Mouse (Mus musculus) MEL (cell line): ENCODE measurements around the gene Rpl19. TPM values are rescaled to one million over a fixed set of nuclear protein-coding genes. Genes with fewer than 3 reads are reported as not detected.

Source experiments
- DNase-seq: peaks from one replicate; pipeline ENCODE4 v3.0.0; 2011; ENCODE audit warnings: low read depth, low spot score
- H3K27ac ChIP-seq: 2 replicates; pipeline ENCODE4 v1.5.1; 2012; ENCODE audit warnings: low read depth, mild to moderate bottlenecking, control low read depth, low read length, moderate library complexity; ENCODE audit not compliant: control insufficient read depth
- H3K27me3 ChIP-seq, 2 experiments: fragments of 150-350 bp in 1 of 2; sonication (generic) in 1 of 2; 2 replicates each; pipeline ENCODE4 v1.6.1; 2012; ENCODE audit warnings: low read length in 2 of 2, mild to moderate bottlenecking in 2 of 2, improper control_type of control experiment in 1 of 2, moderate library complexity in 1 of 2; ENCODE audit not compliant: insufficient read depth in 2 of 2, control insufficient read depth in 1 of 2
- H3K36me3 ChIP-seq, 2 experiments: 2 replicates each; pipeline ENCODE4 v1.6.1; 2012 to 2014; ENCODE audit warnings: low read length in 2 of 2, improper control_type of control experiment in 1 of 2, inconsistent platforms in 1 of 2, mild to moderate bottlenecking in 1 of 2; ENCODE audit not compliant: insufficient read depth in 2 of 2, control insufficient read depth in 1 of 2
- H3K4me1 ChIP-seq, 2 experiments: fragments of 150-350 bp in 1 of 2; sonication (generic) in 1 of 2; 2 replicates each; pipeline ENCODE4 v1.6.1; 2012; ENCODE audit warnings: low read length in 2 of 2, improper control_type of control experiment in 1 of 2, mild to moderate bottlenecking in 1 of 2; ENCODE audit not compliant: insufficient read depth in 2 of 2, control insufficient read depth in 1 of 2
- H3K4me3 ChIP-seq, 2 experiments: fragments of 150-350 bp in 1 of 2; sonication (generic) in 1 of 2; 2 replicates each; pipeline ENCODE4 v1.5.1; 2012; ENCODE audit warnings: low read depth in 2 of 2, low read length in 2 of 2, mild to moderate bottlenecking in 2 of 2, moderate library complexity in 2 of 2, control low read depth in 1 of 2, improper control_type of control experiment in 1 of 2; ENCODE audit not compliant: control insufficient read depth in 1 of 2, insufficient read depth in 1 of 2
- H3K79me2 ChIP-seq: 2 replicates; pipeline ENCODE4 v1.6.1; 2012; ENCODE audit warnings: mild to moderate bottlenecking, low read length, moderate library complexity; ENCODE audit not compliant: control insufficient read depth, poor library complexity, insufficient read depth
- H3K9ac ChIP-seq: 2 replicates; pipeline ENCODE4 v1.6.1; 2012; ENCODE audit warnings: low read depth, mild to moderate bottlenecking, control low read depth, low read length, moderate library complexity; ENCODE audit not compliant: control insufficient read depth, poor library complexity, severe bottlenecking
- H3K9me3 ChIP-seq: fragments of 150-350 bp; sonication (generic); replicated peaks from 2 replicates; pipeline ENCODE4 v1.6.1; 2012; ENCODE audit warnings: mild to moderate bottlenecking, low read length, improper control_type of control experiment, moderate library complexity; ENCODE audit not compliant: insufficient read depth
- CHD1 ChIP-seq: IDR thresholded peaks from 2 replicates; pipeline ENCODE4 v1.6.1; 2012; ENCODE audit warnings: low read depth, mild to moderate bottlenecking, inconsistent platforms, low read length, improper control_type of control experiment
- CTCF ChIP-seq, 3 experiments: IDR thresholded peaks in 2 of 3; conservative IDR thresholded peaks in 1 of 3; 2 replicates each; pipeline ENCODE4 v1.5.1; 2011 to 2012; ENCODE audit warnings: low read length in 3 of 3, low read depth in 2 of 3, mild to moderate bottlenecking in 2 of 3, improper control_type of control experiment in 1 of 3, inconsistent platforms in 1 of 3, mixed read lengths in 1 of 3, moderate library complexity in 1 of 3; ENCODE audit not compliant: control insufficient read depth in 1 of 3, insufficient read depth in 1 of 3, poor library complexity in 1 of 3, severe bottlenecking in 1 of 3
- ELF1 ChIP-seq: IDR thresholded peaks from 2 replicates; pipeline ENCODE4 v1.6.1; 2014; ENCODE audit warnings: low read depth, mild to moderate bottlenecking, inconsistent platforms, low read length, improper control_type of control experiment, moderate library complexity
- EP300 ChIP-seq, 2 experiments: IDR thresholded peaks; 2 replicates each; pipeline ENCODE4 v1.6.1; 2011; ENCODE audit warnings: improper control_type of control experiment in 2 of 2, low read length in 2 of 2, low read depth in 1 of 2, mild to moderate bottlenecking in 1 of 2
- JUND ChIP-seq: IDR thresholded peaks from 2 replicates; pipeline ENCODE4 v1.6.1; 2011; ENCODE audit warnings: low read depth, mild to moderate bottlenecking, improper control_type of control experiment, low read length
- KAT2A ChIP-seq: conservative IDR thresholded peaks from 2 replicates; pipeline ENCODE4 v1.6.1; 2012; ENCODE audit warnings: low read depth, low read length, improper control_type of control experiment, inconsistent platforms
- MAFK ChIP-seq: IDR thresholded peaks from 2 replicates; pipeline ENCODE4 v1.6.1; 2011; ENCODE audit warnings: low read depth, mild to moderate bottlenecking, low read length, improper control_type of control experiment, borderline replicate concordance
- MAX ChIP-seq: IDR thresholded peaks from 2 replicates; pipeline ENCODE4 v1.6.1; 2011; ENCODE audit warnings: low read length, improper control_type of control experiment
- MAZ ChIP-seq: IDR thresholded peaks from 2 replicates; pipeline ENCODE4 v1.6.1; 2012; ENCODE audit warnings: low read depth, mild to moderate bottlenecking, inconsistent platforms, low read length, improper control_type of control experiment
- MXI1 ChIP-seq: IDR thresholded peaks from 2 replicates; pipeline ENCODE4 v1.6.1; 2011; ENCODE audit warnings: mild to moderate bottlenecking, low read depth, low read length, improper control_type of control experiment
- MYC ChIP-seq: IDR thresholded peaks from 2 replicates; pipeline ENCODE4 v1.6.1; 2011; ENCODE audit warnings: low read depth, mild to moderate bottlenecking, low read length, improper control_type of control experiment, moderate library complexity
- NRF1 ChIP-seq: IDR thresholded peaks from 2 replicates; pipeline ENCODE4 v1.6.1; 2014; ENCODE audit warnings: low read depth, mild to moderate bottlenecking, inconsistent platforms, low read length, improper control_type of control experiment, moderate library complexity; ENCODE audit not compliant: poor library complexity, insufficient read depth, severe bottlenecking
- POLR2A ChIP-seq, 2 experiments: IDR thresholded peaks; 2 replicates each; pipeline ENCODE4 v1.6.1; 2011 to 2012; ENCODE audit warnings: low read length in 2 of 2, mild to moderate bottlenecking in 2 of 2, control low read depth in 1 of 2, improper control_type of control experiment in 1 of 2, low read depth in 1 of 2, moderate library complexity in 1 of 2; ENCODE audit not compliant: control insufficient read depth in 1 of 2, insufficient read depth in 1 of 2, poor library complexity in 1 of 2
- POLR2AphosphoS2 ChIP-seq: IDR thresholded peaks from 2 replicates; pipeline ENCODE4 v1.6.1; 2011; ENCODE audit warnings: low read length, improper control_type of control experiment
- SIN3A ChIP-seq: IDR thresholded peaks from 2 replicates; pipeline ENCODE4 v1.6.1; 2012; ENCODE audit warnings: low read length, improper control_type of control experiment, inconsistent platforms
- TBP ChIP-seq: IDR thresholded peaks from 2 replicates; pipeline ENCODE4 v1.8.0; 2011; ENCODE audit warnings: low read depth, low read length, improper control_type of control experiment
- UBTF ChIP-seq: IDR thresholded peaks from 2 replicates; pipeline ENCODE4 v1.6.1; 2012; ENCODE audit warnings: low read depth, mild to moderate bottlenecking, inconsistent platforms, low read length, improper control_type of control experiment, moderate library complexity, borderline replicate concordance; ENCODE audit not compliant: insufficient read depth
- USF1 ChIP-seq: IDR thresholded peaks from 2 replicates; pipeline ENCODE4 v1.6.1; 2014; ENCODE audit warnings: low read depth, mild to moderate bottlenecking, inconsistent platforms, low read length, improper control_type of control experiment, moderate library complexity
- USF2 ChIP-seq, 2 experiments: IDR thresholded peaks; 2 replicates each; pipeline ENCODE4 v1.6.1; 2011 to 2012; ENCODE audit warnings: improper control_type of control experiment in 2 of 2, low read length in 2 of 2, borderline replicate concordance in 1 of 2, inconsistent platforms in 1 of 2, low read depth in 1 of 2, mild to moderate bottlenecking in 1 of 2; ENCODE audit not compliant: insufficient read depth in 1 of 2
- ZC3H11A ChIP-seq: IDR thresholded peaks from 2 replicates; pipeline ENCODE4 v1.6.1; 2012; ENCODE audit warnings: low read depth, mild to moderate bottlenecking, inconsistent platforms, low read length, improper control_type of control experiment
- ZKSCAN1 ChIP-seq: IDR thresholded peaks from 2 replicates; pipeline ENCODE4 v1.6.1; 2012; ENCODE audit warnings: low read depth, mild to moderate bottlenecking, inconsistent platforms, low read length, improper control_type of control experiment, moderate library complexity
- ZMIZ1 ChIP-seq: IDR thresholded peaks from 2 replicates; pipeline ENCODE4 v1.6.1; 2012; ENCODE audit warnings: low read depth, mild to moderate bottlenecking, inconsistent platforms, low read length, improper control_type of control experiment, moderate library complexity
- polyA plus RNA-seq, 2 experiments: library from polyadenylated mRNA; stranded (reverse) in 1 of 2; unstranded in 1 of 2; fragments of >175 nt in 1 of 2; fragments of >200 nt in 1 of 2; gene quantifications; 2 replicates each; pipeline versions ENCODE4 v1.2.1 to v1.2.4; 2012; ENCODE audit warnings: low replicate concordance in 2 of 2, low read depth in 1 of 2; ENCODE audit not compliant: insufficient read length in 2 of 2, insufficient read depth in 1 of 2, missing spikeins in 1 of 2
- total RNA-seq: library from RNA; depleted of rRNA; stranded (reverse); fragments of 300-350 nt; gene quantifications from 2 replicates; pipeline ENCODE4 v1.2.3, GENCODE M21; 2012

The Rpl19 gene
- total and polyA plus RNA-seq, 3 experiments, result 210 to 4,715 (median 2,650) TPM

DNA sequence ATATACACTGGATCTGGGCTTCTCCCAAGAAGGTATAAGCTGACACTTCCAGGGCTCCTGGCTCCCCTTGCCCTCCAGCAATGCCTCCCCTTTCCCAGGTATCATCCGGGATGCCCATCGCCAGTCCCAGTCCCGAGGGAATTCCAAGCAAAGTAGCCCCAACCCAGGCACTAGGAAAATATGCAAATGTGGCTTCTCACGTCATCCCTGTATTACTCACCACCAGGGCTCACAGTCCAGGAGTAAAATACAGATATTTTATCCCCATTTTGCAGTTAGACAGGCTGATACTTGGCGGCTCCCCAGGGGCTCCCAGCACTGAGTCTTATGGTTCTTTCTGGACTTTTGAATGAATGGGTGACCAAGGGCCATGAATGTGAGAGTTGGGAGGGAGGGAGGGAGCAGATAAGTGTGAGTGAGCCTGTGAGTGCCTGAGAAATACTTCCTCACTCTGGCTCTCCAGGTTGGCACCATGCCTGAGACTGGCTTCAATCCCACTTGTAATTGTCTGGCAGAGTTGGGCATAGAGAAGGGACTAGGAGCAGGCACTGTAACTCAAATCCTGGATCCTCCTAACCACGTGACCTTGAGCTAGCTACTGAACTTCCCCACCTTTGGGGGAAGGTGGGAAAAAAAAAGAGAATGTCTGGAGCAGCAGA, 35.5 kb downstream of the Rpl19 start:
- no peak for DNase-seq
- peak; percentile 38; the same call in 1 of the 2 replicates for TF ChIP-seq USF1
- no peak for TF ChIP-seq USF2 (IDR thresholded peaks at IDR 0.05; ENCODE audit: borderline replicate concordance in 1 of 2, insufficient read depth in 1 of 2, low read depth in 1 of 2, low read length in 2 of 2)
- TF ChIP-seq MAX, result no peak
- H3K9me3 ChIP-seq, result no peaks in the 10 kb centered on the region
- no peak overlapping the region for H3K4me3 ChIP-seq
- H3K27me3 ChIP-seq, result no peaks in the 10 kb centered on the region
- no peak overlapping the region for H3K9ac ChIP-seq
- no peak overlapping the region for H3K27ac ChIP-seq
- no peaks in the 10 kb centered on the region for H3K36me3 ChIP-seq
- peaks cover 0 to 4% of the 10 kb centered on the region in 2 experiments; a peak in 1 of 4 replicates for H3K4me1 ChIP-seq
- no peaks in the 10 kb centered on the region for H3K79me2 ChIP-seq

DNA sequence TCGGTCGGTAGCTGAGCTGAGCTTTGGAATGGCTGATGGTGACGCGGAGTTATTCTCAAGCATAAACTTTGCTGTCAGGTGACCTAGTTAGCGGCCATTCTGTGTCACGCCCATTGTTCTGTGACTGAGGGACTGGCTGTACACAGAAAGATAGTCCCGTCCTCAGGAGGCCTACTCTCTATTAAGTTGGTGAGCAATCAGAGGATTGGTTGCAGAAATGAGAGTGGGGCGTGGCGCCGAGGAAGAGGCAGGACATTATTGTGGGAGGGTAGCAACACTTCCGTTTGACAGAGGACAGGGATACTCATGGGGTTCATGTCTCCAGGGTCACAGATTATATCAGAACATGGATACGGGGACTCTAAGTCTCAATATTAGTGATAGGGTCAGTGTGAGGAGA, 39.7 kb downstream of the Rpl19 start:
- no peak overlapping the region for H3K4me3 ChIP-seq
- TF ChIP-seq CHD1, result no peak
- no peak for TF ChIP-seq MAFK
- no peak for TF ChIP-seq SIN3A
- no peak for TF ChIP-seq JUND
- TF ChIP-seq ZMIZ1, result no peak
- TF ChIP-seq TBP, result no peak
- TF ChIP-seq POLR2AphosphoS2, result no peak
- TF ChIP-seq KAT2A, result no peak
- TF ChIP-seq ELF1, result no peak
- no peak for TF ChIP-seq NRF1
- no peak for TF ChIP-seq ZC3H11A
- TF ChIP-seq USF1, result no peak
- TF ChIP-seq ZKSCAN1, result no peak
- no peak for TF ChIP-seq MXI1
- TF ChIP-seq POLR2A (IDR thresholded peaks at IDR 0.05; ENCODE audit: control insufficient read depth in 1 of 2, insufficient read depth in 1 of 2, low read depth in 1 of 2, low read length in 2 of 2, poor library complexity in 1 of 2), result no peak
- no peak for TF ChIP-seq UBTF
- TF ChIP-seq MAZ, result no peak
- no peak for TF ChIP-seq CTCF (IDR thresholded peaks at IDR 0.05 in 2 of 3, conservative IDR thresholded peaks at IDR 0.05 in 1 of 3; ENCODE audit: control insufficient read depth in 1 of 3, insufficient read depth in 1 of 3, low read depth in 2 of 3, low read length in 3 of 3, poor library complexity in 1 of 3, severe bottlenecking in 1 of 3)
- TF ChIP-seq EP300 (IDR thresholded peaks at IDR 0.05; ENCODE audit: low read depth in 1 of 2, low read length in 2 of 2), result no peak
- no peak for TF ChIP-seq MYC
- TF ChIP-seq, all 39 proteins: peak for 0
- Histone ChIP-seq H3K9me3 (no peaks in the 10 kb centered on the region), H3K4me1 (no peaks in the 10 kb centered on the region), H3K36me3 (no peaks in the 10 kb centered on the region), H3K9ac (no peak overlapping the region), H3K27me3 (no peaks in the 10 kb centered on the region), H3K27ac (no peak overlapping the region), H3K79me2 (no peaks in the 10 kb centered on the region)
- no peak for DNase-seq
